Mouse (Mus musculus): ENCODE results near the gene Crybg2.

Crybg2 gene

DNA sequence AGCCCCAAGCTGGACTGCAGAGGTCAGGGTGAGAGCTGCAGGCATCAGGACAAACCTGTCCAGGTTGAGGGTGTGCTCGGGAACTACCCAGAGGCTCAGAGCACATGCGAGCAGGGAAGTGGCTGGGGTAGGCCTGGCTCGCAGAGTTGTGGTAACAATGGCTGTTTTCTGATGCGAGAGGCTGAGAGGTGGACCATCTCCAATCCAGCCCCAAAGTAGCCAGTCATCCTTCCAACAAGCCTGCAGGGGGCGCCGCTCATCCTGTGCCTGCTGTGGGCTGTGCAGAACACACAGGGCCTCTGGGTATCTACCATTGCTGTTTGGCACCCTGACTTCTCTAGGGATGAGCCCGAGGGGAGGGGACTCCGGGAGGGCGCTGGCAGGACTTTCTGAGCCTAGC is 59.0 kb downstream of the Crybg2 start:
- no peak for DNase-seq (ENCODE audit: low read depth, low spot score)

GRCm38 (mm10) chr4:134120192-134120805 is 59.7 kb downstream of the Crybg2 start:
- DNase-seq (ENCODE audit: low read depth, low spot score), result no peak

DNA sequence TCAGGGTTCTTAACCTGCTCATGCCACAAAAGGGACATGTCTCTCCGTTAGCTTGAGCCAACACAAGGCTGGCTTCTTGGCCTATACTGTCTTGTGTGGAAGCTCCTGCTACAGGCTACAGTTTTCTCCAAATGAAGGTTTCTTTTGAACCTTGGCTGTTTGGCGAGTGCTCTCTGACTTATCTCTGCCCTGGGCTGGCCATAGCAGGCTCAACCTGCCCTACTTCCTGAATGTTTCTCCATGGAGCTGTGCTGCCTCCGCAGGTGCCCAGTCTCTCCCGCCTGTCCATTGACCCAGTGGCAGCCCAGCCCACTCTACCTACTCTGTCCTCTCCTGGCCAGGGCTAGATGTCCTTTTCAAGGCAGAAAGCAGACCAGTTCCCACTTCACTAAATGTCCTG is 60.3 kb downstream of the Crybg2 start:
- DNase-seq (ENCODE audit: low read depth, low spot score), result no peak

GRCm38 (mm10) chr4:134121571-134121970 is 61.0 kb downstream of the Crybg2 start:
- DNase-seq (ENCODE audit: low read depth, low spot score), result no peak

- DNase-seq (ENCODE audit: low read depth, low spot score), result no peak
Measured at GRCm38 (mm10) chr4:134122281-134122680, 61.7 kb downstream of the Crybg2 start.

GRCm38 (mm10) chr4:134123147-134123546 is 62.5 kb downstream of the Crybg2 start:
- no peak for DNase-seq (ENCODE audit: low read depth, low spot score)

DNA sequence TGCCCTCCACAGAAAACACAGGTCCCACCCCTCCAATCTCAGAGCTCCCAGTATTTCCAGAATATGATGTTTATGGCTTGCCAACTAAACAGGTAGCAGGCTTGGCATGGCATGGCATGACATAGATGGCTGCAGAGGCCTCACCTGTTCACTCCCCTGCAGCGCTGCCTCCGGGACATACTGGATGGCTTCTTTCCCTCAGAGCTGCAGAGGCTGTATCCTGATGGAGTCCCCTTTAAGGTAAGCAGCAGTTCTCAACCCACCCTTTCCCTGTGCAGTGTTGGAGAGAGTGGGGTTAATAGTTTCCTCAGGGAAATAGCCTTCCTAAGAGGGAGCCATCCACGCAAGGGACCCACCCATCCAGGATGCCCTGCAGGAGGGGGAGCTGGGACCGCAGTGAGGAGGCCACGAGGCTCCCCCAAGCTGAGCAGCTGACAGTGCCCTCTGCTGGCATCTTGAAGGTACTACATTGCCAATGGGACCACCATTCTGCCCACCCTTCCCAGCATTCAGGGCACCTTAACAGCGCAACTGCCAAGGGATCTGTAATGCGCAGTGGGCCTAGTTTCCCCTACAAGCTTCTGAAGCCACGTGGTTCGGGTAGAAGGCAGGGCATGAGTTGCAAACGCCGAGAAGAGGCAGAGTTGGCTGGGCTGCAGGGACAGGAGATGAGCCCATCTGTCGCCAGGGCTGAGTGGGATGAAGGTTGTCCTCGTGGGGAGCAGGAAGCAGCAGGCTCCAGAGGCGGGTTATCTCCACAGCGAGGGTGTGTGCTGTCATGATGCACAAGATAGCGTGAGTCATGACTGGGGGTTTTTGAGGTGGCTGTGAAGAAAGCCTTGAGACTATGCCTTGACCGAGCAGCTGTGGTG is 63.3 kb downstream of the Crybg2 start:
- DNase-seq (ENCODE audit: low read depth, low spot score), result peak; percentile 75

GRCm38 (mm10) chr4:134125383-134126060 is 64.9 kb downstream of the Crybg2 start:
- no peak for DNase-seq (ENCODE audit: low read depth, low spot score)

GRCm38 (mm10) chr4:134126300-134127120 is 65.9 kb downstream of the Crybg2 start:
- DNase-seq (ENCODE audit: low read depth, low spot score), result no peak

DNA sequence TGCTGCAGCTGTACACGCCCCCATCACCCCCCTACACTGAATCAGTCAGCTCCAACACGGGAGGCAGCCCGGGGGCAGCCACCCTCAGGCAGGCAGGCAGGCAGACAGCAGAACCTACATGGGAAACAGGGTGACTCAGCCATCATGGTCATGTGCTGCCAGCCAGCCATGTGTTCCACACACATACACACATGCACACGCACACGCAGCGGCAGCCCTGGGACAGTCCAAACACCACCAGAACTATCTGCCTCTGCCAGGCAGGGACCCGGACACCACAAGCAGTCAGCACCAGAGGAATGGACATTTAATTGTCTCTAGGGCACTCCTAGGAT is 66.5 kb downstream of the Crybg2 start:
- no peak for DNase-seq (ENCODE audit: low read depth, low spot score)

DNA sequence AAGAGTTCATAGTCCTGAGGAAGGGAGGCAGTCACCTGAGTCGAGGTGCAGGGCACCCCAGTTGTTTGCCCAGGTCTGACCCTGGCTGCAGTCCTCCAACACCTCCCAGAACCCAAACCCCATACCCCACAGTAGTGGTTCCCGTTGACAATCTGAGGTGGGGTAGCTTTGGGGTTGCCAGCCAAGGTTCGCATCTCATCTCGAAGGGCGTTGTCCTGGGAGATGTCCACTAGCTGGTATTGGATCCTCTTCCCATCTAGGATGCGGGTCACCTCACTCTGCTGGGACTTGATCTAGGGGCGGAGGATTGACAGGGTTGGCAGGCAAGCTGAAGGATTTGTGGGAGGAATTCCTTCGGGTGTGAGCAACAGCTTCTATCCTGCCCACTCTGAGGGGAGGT is 67.2 kb downstream of the Crybg2 start:
- DNase-seq (ENCODE audit: low read depth, low spot score), result no peak

- peak; percentile 91 for DNase-seq (ENCODE audit: low read depth, low spot score)
Measured at GRCm38 (mm10) chr4:134128221-134128982, 67.8 kb downstream of the Crybg2 start, which contains the start of gene Sh3bgrl3. Gene Sh3bgrl3 (minus strand): TSS chr4:134128789.

DNA sequence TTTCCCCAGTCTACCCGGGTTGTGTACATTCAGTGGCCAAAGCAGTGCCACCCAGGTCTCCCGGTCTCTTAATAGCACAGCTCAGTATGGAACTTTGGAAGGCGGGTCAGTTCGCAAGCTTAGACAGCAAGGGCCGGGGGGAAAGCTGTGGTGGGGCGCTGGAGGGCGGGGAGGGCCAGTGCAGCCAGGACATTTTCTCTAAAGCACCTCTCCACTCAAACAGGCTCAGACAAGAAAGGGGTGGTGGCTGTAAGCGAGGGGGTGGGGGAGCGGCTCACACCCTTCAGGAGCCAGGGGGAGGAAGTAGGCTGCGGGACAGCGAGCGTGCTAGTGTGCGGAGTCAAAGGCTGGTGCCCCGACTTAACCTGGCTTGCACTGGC is 68.4 kb downstream of the Crybg2 start:
- no peak for DNase-seq (ENCODE audit: low read depth, low spot score)

GRCm38 (mm10) chr4:134129482-134129881 is 68.9 kb downstream of the Crybg2 start:
- no peak for DNase-seq (ENCODE audit: low read depth, low spot score)

DNA sequence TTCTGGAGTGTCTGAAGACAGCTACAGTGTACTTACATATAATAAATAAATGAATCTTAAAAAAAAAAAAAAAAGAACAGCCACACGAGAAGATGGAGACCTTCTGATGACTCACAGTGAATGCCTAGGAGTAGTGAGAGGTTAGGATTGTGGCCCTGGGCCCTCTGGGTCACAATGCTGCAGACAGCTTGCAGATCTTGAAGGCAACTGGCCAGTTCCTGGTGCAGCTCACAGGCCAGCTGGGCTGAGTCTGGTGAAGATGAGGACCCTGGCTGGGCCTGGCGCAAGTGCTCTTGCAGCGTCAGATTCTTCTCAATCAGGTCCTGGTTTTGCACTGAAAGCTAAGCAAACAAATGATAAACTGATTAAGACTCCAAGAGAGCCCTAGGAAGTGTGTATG is 71.5 kb downstream of the Crybg2 start:
- no peak for DNase-seq (ENCODE audit: low read depth, low spot score)

DNA sequence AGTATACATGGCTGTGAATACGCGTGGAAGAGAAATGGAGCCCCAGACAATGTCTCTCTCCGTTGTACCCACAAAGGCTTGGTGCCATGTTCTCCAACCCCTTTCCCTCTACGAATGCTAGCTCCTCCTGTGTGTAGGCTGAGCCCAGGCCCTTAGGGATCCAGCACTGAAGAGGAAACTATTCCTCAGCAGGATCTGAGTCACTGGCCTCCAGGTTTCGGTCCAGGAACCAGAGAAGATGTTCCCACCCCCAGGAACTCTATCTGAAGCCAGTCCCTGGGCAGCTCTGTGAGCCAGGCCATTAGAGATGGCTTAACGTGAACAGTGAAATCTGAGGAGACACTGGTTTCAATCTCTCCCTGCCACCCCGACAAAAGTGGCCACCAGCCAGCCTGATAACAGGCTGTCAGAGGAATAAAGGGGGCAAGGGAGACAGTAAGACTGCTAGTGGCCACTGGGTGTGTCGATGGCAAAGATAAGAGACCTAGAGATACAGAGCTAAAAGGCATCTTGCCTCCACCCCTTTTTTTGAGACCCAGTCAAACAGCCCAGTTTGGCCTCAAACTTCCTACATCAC is 72.0 kb downstream of the Crybg2 start:
- no peak for DNase-seq (ENCODE audit: low read depth, low spot score)

DNA sequence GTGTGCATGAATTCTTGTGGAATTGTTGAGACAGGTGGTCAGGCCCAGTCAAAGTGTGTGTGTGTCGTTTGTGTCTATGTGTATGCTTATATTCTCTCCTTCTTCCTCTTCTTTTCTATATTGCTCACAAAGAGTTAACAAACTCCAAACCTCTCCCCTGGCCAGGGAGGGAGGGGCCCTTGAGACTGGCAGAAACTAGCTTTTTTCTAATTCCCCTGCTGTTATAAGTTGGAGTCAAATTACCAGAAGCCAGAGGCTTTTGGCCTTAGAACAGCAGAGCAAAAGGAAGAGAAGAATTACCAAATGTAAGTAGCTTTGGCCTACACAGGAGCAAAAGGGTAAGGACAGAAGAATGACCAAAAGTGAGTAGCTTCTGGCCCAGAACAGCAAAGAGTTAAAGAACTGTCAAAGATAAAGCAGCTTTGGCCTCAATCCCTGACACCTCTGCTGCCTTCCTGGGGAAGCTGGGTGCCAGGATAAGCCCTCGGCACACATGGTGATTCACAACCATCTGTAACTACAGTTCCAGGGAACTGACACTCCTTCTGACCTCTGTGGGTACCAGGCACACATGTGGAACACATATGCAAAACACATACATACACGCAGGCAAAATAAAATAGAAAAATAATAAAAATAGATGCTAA is 75.8 kb downstream of the Crybg2 start:
- DNase-seq (ENCODE audit: low read depth, low spot score), result no peak

DNA sequence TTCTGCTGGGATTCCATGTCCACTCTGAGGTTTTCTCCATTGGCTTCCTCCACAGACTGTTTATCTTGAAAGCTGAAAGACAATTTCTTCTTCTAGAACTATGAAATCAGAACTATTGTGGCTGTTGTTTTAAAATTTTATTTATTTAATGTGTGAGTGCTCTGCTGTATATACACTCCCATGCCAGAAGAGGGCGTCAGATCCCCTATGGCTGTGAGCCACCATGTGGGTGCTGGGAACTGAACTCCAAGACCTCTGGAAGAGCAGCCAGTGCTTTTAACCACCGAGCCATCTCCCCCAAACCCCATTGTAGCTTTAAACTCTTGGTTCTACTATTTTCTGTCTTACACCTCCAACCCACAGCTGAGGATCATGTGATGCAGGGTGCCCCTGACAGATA is 78.2 kb downstream of the Crybg2 start:
- no peak for DNase-seq (ENCODE audit: low read depth, low spot score)
